Mouse (Mus musculus): ENCODE measurements around the gene Abtb2.

The Abtb2 gene

DNA sequence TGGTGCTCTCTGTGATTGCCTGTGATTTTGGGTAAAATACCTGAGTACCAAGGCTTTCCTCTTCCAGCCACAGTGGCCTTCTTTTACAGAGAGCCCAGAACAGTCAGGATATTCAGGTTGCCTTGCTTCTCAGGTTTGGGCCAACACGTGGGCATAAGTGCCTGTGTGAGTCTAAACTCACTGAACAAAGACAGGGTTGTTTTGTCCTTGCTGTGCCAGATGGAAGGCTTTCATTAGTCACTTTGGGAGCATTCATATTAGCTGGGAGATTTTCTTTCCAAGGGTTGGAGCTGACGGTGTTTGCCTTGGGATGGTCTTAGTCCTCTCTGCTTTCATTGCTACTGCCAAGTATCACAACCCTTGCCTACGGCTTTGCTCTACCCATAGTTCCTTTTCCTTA, 20.3 kb downstream of the Abtb2 start:
- DNase-seq = no peak

DNA sequence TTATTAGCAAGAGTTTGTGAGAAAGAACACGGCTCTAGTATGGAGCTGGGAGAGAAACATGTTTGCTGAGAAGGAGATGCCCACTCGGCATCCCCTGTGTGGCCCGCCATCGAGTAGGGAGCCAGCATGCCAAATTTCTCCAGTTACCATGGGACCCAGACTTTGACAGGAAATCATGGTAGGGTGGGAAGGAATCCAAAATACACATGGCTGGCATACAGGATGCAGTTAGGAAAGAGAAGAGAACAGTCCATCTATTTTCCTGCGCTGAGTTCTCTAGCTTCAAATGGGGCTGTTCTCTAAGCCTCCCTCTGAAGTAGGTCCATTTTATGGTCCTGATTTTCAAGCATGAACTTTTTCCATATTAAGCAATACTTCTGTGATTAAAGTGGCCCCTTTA, 22.7 kb downstream of the Abtb2 start:
- no peak for DNase-seq

DNA sequence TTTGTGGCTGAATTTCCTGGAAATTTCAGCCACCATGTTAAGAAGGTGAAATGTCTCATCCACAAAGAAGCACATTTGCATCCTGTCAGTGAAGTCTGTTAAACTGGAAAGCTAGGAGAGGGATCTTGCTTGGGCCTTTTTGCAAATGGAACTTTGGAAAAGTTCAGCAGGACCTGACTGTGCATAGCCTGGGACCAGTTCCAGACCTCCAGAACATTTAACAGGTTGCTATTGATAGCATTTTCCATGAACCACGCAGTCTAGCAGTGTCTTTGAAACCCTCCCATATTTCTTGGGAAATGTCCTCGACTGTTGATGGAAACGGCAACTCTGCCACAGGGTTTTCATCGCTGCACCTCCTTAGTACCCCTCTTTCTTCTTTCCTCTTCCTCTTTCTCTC, 23.3 kb downstream of the Abtb2 start:
- DNase-seq = no peak

DNA sequence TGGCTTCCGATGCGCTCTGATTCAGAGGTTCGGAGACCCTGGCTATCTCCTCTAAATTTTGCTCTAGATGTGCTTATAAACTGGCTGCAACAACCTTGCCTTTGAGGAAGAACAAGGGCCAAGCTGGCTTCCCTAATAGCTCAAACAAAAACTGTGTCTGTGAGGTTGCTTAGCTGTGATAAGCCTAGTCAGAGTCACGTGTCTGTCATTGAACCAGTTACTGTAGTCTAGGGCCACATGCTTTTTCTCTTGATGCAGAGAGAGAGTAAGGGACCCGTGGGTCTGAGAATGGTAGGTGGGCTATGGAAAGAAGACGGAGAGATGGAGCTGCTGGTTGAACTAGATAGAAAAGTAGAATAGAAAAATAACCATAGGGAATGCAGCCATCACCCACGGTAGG, 24.5 kb downstream of the Abtb2 start:
- DNase-seq = no peak

DNA sequence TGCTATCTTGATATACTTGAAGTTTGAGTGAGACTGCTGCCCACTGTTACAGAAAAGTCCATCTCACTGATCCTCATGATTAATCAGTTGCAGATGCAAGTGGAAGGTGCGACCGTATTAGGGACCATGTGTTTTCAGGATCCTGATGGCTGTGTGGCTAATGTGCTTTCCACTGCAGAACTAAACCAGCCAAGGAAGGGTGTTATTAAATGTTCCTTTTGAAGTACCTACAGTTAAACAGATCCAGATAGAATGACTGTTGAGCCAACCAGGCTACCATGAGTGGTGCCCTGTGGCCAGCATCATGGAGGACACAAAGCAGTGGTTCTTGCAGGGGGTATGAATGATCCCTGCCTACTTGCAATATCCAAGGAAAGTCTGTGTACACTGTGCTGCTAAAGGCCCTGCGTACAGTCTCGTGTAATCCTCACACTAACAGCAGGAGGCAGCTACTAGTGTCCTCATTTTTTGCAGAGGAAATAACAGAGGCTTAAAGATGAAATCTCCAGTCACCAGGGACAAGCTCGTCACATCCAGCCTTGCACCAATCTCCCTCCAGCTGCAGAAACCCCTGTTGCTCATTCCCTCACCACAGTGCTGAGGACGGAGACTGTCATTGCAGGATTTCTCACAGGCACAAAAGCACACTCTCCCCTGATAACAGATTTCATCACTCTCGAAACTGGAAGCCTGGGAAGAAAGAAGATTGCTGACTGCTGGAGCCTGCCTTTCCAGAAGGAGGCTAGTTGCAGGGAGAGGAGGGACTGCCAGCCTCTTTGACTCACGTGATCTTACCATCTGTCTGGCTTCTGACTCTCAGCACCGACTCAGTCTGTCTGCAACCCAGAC, 25.9 kb downstream of the Abtb2 start:
- DNase-seq = peak; percentile 15

DNA sequence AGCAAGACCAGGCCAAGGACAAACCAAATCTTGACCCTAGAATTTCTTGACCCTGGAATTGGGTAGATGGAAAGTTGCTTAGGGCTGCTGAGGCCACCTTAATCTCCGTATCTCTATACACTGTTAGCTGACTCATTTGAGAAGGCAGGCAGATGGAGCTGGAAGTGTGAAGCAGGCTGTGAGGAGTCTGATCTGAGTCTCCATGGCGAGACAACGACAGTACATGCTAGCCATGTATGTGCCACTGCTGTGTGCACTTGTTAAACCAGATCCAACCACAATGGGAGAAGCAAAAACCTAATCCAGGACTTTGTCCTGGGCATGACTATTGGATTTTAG, 26.4 kb downstream of the Abtb2 start:
- no peak for DNase-seq

DNA sequence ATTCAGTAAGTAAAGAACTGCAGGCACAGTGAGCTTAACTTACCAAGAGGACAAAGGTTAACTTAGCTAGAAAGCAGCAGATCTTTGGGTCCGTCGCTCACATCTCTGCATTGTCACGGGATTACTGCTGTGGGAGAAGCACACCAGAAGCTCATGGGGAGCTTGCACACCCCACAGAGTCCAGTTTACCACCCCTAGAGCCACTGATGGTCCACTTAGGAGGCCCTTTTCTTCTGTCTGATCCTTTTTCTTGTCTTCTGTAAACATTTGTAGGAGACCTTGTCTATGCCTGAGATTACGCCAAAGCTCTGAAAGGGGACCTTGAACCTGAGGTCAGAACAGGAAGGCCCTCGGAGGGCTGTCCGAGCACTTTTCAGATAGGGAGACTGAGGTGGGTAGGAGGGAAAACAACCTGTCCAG, 28.5 kb downstream of the Abtb2 start:
- no peak for DNase-seq

DNA sequence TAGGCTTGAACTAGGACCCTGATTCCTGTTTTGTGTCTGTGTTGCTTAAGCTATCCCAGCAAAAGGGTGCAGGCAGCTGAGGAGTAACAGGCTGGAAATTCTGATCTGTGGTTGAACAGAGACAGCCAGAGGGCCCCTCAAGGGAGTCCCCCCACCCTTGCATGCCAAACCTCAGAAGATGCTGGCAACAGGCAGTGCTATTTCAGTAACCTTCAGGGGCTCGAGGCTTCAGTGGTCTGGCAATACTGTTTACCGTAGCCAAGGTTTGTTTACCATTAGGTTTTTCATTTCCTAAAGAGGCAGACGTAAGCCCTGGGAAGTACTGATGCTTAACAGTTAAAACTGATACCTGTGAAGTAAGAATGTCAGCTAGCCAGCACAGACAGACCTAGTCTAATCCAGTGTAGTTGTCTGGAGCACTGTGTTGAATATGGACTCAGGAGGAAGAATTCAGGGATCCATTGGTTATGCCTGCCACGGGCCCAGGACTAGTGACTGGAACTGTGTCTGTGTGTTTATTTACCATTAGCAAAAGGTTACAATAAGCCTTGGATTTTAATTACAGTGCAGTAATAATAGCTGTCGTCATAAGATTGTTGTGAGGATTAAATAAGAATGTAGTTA, 29.0 kb downstream of the Abtb2 start:
- DNase-seq = no peak

DNA sequence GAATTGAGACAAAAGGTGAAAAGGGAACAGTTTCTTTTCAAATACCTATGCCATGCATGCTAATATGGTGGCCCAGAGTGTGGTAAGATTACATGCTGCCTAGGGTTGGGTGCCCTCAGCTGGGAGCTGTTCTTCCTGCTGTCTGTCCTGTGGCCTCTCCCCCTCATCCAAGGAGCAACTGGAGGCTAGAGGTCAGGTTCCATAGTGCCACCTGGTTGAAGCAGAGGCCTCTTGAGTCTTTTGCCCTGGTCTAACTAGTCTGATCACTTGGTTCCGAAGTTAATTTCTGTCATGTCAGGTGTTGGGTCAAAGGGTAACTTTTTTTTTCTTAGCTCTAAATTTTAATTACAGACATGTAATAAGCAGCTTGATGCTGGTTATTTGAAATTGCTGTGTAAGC, 33.2 kb downstream of the Abtb2 start:
- no peak for DNase-seq

DNA sequence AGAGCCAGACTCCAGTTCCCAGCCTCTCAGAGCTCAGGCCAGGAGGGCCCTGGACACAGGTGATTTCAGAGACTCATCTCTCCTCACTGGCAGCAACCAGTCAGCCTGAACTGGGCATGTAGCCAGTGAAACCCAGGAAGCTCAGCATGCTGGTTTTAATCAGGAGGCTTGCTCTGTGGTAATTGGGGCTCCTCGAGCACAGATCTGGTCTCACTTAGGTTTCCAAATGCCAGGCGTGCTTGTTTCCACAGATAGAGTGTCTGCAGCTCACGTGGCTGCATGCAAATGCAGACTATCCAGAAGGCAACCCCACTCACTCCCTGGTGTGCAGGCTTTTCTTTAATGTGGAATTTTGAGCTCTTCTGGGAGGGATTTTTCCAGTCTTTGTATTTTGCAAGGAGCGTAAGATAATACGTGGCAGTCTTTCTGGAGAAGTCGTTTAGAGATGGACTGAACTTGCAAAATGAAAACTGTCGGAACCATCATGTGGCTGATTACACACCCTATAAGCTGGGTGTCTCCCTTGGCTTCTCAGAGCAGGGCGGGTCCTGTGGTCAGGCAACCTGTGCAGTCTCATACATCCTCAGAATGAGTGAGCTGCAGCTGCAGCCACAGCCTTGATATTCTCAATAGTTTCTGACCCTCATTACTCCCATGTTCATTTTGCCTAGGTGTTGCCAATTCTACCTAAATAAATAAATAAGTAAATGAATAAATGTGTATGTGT, 34.2 kb downstream of the Abtb2 start:
- DNase-seq = no peak

DNA sequence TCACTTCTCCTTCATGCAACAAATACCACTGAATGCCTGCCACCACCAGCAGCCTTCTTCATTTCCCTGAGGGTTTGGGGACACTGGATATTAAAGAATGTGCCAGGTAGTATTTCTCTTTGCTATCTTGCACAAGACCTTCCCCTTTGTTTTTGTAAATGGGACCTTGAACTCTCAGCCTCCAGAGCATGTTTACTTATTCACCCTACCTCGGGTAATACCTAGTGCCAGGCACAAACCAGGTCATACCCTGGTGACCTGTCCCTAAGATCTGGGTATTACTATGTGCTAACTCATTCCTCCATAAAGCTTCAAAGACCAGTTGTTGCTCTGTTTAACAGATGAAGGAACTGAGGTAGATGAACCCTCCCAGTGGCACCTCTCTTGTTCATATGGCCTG, 35.0 kb downstream of the Abtb2 start:
- DNase-seq = no peak

DNA sequence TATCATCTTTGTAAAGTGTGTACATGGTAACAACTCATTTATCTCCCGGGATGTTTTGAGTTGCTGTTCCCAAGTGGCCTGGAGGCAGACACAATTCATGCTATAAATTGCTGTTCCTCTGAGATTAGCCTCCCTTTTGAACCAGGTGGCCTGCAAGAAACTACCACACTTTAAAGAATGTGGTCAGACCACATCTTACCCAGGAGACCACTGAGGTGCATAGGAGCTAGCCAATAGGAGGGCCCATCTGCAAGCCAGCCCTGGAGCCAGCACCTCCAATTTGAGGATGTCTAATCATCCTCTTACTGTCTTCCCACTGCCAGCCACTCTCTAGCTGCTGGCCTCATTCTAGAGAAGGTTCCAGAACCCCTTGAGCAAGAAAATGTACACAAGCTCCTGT, 35.4 kb downstream of the Abtb2 start:
- no peak for DNase-seq

DNA sequence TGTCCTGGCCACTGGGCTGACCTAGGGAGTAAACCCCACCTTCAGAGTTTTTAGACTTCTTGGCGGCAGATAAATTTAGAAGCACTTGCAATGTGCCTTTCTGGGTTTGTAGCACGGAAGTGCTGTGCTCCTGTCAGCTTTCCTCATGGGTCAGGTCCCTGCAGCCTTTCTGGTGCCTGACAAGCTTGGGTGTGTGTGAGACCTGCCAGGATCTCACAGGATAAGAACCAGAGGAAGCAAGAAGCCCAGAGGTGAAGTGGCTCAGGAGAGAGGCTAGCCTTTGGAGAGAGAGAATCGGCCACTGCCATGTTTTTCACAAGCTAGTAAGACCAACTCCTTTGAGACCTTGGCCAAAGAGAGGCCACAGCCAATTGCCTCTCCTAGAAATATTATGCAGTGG, 37.1 kb downstream of the Abtb2 start:
- DNase-seq = no peak

DNA sequence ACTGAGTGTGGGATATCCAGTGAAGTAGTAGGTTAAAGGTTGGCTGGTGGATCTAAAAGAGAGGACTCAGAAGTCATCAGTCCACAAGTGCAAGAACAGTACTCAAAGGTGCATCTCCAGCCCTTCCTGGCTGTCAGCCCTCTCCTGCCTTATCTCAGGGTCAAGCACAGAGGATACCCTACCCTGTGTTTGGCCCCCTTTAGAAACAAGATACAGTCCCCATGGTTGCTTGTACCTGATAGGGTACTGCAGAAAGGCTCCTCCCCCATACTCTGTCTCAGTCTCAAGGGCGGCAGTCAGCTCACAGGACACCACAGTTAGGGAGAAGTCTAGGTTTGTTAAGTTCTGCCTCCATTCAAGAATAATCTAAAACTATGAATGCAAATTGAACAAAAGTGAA, 37.8 kb downstream of the Abtb2 start:
- no peak for DNase-seq

DNA sequence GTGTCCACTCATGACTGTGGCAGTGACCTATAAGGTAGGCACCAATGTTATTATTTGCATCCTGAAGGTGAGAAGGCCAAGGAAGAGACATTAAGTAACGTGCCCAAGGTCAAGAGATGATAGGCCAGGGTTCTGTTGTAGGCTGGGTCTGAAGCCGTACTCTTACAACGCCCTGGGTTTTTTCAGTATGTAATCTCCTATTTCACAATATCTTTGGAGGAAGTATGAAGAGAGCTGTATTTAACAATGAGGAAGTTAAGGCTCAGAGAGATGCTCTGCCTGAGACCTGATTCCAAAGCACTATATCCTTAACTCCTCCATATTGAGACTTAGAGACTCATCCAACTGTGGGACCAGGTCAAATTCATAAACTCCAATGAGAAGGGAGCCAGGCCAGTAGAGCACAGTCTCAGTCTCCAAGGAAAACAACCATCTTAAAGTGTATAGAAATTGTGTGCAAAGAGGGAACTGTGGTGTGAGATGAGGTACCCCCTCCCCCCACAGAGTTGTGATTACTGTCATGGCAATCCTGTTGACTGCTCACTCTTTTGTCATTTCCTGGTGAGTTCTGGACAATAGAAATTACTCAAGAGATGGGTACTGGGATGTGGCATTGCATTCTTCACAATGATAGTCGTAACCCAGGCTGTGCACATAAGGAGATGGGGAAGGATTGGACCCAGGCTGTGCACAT, 39.8 kb downstream of the Abtb2 start:
- DNase-seq = no peak

DNA sequence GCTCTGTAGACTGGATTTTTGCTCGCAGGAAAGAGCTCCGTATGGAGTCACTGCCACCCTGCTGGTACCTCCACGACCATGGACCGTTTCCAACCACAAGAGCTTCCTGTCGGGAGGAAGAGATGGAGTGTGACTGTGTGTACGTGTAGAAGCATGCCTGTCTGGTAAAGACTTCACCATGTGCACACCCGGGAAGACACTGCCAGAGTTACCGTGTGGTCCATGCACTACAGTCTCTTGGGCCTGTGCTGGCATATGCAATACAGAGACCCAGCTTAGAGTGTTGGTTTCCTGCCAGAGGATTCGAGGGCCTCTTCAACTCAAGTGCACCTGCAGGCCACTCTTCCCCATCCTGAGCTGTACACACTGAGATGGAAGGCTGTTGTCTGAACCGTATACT, 41.8 kb downstream of the Abtb2 start:
- peak; percentile 26 for DNase-seq

DNA sequence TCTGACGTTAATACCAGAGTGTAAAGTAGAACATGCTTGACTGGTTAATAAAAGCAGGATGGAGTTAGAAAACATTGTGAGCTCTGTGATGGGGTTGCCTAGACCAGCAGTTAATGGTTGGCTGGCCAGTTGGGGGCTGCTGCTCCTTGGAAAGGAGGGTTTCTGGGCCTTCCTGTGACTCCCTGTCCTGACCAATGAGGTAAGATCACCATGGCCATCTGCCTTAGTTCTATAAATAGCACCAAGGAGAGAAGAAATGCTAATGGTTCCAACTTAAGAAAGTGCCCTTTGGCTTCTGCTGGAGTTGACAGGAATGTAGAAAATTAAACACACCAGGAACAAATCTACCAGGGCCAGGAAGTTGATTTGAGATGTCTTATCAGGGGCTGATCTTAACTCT, 42.8 kb downstream of the Abtb2 start:
- DNase-seq = no peak

DNA sequence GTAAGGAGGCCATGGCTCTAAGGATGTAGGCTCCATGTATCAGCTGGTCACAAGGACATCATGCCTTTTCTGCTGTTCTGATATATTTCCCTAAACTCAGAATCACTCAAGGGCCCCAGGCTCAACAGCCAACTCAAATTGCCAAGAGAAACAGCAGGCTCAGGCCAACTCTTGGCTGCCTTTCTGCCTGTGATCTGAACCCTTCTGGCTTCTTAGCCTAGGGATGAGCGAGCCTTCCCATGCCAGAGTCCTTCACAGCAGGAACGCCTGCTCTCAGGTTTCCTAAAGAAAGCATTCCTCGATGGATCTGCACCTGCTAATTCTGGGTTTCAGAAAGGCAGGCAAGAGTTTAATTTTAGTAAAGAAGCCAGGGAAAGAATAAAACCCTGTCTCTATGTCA, 43.4 kb downstream of the Abtb2 start:
- DNase-seq = peak; percentile 61

DNA sequence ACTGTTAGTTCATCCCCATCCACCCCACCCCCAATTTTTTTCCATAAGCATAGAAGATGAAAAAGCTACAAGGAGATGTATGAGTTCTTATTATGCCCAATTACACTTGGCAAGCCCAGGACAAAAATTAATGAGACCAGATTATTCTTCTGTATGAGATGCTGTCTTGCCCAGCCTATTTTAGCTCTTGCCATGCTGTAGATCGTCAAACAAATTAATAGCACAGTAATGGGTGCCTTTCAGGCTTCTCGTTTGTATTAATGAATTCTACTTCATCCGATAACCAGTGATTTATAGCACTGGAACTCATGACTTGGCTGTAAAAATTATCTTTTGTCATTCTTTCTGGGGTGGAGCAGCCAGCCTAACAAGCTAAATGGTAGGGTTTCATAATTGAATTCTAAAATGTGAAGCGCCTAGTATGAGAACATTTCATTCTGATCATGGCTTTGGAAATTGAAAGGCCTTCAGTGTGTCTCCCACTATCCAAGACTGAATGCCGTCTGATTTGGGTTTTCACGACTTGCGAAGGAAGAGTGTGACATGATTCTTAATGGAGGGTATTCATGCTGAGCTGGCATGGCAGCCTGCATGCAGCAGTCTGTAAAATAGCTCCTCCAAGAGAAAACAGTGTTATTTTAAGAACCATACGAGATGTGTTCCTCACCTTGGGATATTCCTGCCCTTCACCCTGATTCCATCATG, 44.9 kb downstream of the Abtb2 start:
- no peak for DNase-seq

DNA sequence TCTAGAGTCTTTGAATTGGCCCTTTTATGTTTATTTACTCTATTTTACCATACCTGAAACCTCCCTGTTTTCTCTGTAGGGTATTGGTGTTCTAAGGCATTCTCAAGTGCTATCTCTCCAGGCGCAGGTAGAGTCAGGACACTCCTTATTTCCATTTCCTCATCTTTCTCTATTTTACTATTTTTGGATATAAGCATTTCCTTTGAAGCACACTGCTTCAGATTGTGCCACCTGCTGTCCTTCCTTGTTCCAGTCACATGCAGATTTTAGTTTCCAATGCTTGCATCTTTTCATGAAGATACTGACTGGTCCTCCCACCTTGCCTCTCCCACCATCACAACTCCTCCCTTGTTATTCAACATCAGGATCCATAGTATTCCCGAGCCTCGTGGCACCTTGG, 47.8 kb downstream of the Abtb2 start:
- DNase-seq = no peak

DNA sequence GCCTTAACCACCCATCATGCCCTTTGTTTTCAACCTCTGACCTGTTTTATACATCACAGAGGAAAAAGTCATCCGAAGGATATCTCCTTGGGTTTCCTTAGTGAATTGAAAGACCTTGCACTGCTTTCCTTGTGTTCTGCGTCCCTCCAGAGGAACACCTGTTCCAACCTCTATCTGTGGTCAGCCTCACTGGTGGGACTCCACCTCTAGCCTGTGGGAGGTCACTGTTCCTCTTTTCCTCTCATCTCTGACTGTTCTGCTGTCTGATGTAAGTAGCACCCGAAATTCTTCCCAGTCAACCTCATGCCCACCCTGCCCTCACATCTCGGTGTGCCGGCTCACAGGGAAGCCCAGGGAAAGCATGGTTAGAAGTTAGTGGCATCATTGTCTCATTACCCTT, 48.9 kb downstream of the Abtb2 start:
- DNase-seq = no peak

DNA sequence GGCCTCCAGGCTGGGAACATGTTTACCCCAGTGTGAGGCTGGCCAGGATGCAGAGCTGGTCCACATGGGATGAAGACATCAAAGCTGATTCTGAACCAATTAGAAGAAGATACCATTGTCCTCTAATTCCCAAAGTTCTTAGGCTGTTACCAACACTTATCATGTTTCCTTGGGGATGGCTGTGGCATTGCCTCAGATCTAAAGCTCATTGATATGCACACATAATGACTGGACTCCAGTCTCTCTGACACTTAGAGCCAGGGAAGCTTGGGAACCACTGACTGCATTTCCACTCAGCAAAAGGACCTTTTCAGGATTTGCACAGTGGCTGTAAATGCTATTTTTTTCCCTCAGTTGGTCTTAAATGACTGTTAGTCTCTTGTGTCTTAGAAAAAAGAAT, 52.3 kb downstream of the Abtb2 start:
- no peak for DNase-seq

DNA sequence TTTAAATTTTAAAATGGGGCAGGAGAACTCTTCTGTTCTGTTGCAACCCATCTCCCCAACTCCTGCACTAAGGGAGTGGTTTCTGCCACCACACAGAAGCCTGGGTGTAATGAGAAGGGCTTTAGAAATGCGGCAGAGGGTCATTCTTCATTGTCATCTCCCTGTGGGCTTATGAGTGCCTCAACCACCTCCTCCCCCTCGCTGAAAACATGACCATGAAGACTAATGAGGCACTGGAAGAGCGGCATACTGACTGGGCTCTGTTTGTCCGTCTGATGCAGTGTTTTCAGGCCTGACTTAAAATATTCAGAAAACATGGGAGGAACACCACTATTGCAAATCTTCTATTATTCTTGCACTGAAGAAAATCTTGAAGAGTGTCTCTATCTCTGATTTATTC, 56.8 kb downstream of the Abtb2 start:
- DNase-seq = no peak
